Mouse (Mus musculus) G1E (cell line): ENCODE data around the gene Pax4.

Experiments
- CTCF ChIP-seq: IDR thresholded peaks from 2 replicates; pipeline ENCODE4 v1.5.1; 2012; ENCODE audit warnings: low read depth, low read length, inconsistent platforms, mixed read lengths
- GATA1 ChIP-seq: IDR thresholded peaks from 2 replicates; pipeline ENCODE4 v1.6.1; 2012; ENCODE audit warnings: borderline replicate concordance, low read length, inconsistent platforms, mixed read lengths
- GATA2 ChIP-seq: IDR thresholded peaks from 2 replicates; pipeline ENCODE4 v1.6.1; 2012; ENCODE audit warnings: low read depth, low read length, inconsistent platforms, borderline replicate concordance
- POLR2AphosphoS5 ChIP-seq: IDR thresholded peaks from 2 replicates; pipeline ENCODE4 v1.6.1; 2012; ENCODE audit warnings: low read depth, low read length, inconsistent platforms; ENCODE audit not compliant: insufficient replicate concordance
- TAL1 ChIP-seq: conservative IDR thresholded peaks from 2 replicates; pipeline ENCODE4 v1.6.1; 2012; ENCODE audit warnings: low read depth, low read length, inconsistent platforms, mixed read lengths

DNA sequence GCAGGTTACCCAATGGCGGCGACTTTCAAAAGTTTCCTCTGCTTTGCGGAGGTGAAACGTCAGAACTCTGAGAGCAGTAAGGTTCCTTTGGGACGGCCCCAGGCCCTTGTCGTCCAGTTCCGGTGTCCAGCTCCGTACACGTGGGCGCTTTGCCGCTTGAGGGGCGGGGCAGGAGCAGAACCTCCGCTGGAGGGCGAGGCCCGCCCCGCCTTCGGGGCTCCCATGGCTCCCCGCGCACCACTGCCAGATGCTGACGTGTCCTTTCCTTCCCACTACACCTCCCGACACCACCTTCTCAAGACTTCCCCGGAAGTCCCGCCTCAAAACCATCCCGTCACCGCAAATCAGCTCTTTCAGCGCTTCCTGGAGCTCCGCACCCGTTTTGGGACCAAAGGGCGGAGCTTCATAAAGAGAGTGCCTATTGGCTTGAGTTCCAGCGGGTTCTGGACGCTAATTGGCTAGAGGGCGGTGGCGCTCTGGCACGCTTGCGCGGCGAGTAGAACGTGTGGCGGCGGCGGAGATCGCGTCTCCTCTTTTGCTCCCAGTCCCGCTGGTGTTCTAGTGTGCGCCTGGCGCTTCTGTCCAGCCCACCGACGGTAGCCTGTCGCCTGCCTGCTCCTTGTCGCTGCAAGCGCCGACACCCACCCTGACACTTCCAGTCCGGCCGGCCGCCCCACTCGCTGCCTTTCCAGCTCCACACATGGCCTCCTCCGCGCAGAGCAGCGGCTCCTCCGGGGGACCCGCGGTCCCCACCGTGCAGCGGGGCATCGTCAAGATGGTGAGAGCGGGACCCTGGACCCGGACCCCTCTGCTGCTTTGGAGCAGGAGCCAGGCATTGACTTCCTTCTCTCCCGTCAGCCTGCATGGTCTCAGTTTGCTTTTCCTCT, 31.0 kb upstream of the Pax4 start:
- TF ChIP-seq GATA1 (no peak), CTCF (no peak), TAL1 (no peak), POLR2AphosphoS5 (no peak), GATA2 (no peak)
